Mouse (Mus musculus) right cerebral cortex, postnatal 14 days (tissue): Measurements from ENCODE around the gene Trank1.

Source experiments
- DNase-seq: peaks from one replicate; pipeline ENCODE4 v3.0.0; 2022

Gene Trank1

DNA sequence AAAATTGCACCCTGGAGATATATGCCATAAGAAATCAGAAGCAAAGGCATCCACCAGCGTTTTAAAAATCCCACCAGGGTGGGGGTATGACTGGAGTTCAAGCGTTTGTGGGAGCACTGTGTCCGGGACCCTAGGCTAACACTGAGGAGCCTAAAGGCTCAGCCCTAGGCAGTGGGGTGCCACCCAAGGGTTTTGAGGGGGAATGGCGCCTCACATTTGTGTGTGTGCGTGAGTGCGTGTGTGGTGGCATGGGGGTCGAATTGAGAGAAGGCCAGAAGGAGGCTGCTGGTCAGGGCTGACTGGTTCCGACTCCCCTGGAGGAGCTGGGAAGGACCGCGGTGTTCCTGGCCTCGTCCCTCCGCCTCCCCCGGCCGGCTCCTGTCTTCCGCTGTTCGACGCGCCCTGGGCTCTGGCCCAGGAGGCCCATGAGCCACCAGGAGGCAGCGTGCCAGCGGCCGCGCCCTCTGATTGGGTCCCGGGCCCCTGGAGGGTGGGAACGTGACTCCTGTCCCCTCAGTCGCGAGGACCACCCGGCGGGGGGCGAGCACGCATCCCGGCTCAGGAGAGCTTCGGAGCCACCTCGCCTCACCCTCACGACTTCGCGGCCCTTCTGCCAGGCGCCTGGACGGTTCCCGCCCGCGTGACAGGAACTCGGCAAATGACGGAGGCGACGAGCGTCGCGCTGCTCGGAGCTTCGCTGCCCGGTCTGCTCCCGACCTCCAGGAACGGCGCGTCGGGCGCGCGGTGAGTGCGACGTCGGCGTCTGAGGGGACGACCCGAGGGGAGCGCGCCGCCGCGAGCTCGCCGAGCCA lies at the start of gene Trank1:
Gene Trank1 (plus strand): TSS at position 709 of the 812 bp plus-strand sequence.
- DNase-seq: peak; percentile 64

DNA sequence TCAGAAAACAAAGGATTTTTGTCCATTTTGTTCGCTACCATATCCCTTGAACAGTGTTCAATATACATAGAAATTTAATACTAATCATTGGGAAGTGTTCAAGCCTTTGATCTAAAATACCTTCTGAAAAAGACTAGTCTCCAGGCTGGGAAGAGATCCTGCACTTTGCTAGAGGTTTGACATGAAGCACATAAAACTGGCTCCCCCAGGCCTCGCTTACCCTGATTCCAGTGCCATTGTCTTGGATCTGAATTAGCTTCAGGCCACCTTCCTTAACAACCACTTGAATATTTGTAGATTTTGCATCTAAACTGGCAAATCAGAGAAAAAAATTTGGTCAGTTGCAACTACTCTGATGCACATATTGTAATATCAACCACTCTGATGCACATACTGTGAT lies 43.5 kb upstream of the Trank1 start:
- no peak for DNase-seq

DNA sequence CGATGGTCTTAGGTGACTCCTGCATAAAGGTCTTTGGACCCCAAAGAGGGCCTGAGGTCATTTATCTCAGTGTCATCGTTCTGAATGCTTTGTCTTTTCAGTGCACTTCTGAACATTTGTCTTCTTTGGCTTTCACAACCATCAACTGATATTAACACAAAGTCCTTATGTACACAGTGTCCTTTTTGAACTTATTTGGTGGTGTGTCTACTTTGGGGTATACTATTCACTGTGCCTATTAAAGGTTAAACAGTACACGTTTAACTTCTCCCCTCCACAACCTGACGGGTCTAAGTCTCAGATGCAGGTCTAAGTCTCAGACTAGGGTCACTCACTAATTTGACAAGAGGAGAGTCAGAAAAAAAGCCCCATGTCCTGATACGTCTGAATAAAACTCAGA lies 40.9 kb upstream of the Trank1 start:
- DNase-seq: no peak

DNA sequence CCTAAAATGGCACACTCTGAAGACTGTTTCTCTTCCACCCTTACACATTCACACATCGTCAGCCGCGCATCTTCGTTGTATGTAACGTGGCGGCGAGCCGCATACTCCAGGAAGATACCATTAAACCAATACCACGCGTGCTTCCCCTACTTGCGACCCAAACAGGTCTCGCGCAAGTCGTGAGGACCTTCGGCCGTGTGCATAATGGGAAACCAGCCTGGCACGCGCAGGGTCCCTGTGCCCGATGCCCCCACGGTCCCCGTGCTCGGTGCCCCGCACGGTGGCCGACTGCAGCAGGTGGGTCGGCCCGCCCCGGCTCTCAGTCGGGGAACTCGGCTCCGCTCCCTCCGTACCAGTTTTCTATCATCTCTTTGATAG lies 40.5 kb upstream of the Trank1 start:
- no peak for DNase-seq

DNA sequence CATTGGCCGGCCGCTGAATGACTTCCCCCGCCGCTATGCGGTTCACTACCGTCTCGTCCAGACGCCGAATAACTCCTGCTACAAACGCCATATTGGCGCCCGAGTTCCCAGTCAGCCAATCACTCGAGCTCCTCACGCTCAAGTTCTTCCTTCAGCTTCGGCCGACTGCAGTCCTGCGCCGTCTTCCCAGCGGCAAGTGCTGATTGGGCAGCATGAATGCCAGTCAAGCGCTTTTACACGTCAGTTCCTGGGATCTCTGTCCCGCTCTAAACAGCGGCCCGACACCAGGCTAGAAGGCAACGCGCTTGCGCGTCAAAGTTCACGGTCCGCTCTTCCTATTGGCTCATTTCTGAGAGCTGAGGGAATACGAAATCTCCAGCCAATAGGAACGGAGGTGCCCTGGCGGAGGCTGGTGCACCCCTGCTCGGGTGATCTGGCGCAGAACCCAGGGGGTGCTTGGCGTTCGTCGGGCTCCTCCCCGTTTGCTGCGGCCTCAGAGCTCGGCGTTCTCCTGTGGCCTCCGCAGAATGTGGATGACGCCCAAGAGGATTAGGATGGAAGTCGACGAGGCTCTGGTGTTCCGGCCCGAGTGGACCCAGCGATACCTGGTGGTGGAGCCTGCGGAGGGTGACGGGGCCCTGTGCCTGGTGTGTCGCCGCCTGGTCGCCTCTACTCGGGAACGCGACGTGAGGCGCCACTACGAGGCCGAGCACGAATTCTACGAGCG lies 39.9 kb upstream of the Trank1 start, which contains the start of the genes Mlh1 and Epm2aip1:
Gene Mlh1 (minus strand): TSS at position 358 of the 727 bp plus-strand sequence.
Gene Epm2aip1 (plus strand): TSS at position 496 of the 727 bp plus-strand sequence.
- peak; percentile 100 for DNase-seq

DNA sequence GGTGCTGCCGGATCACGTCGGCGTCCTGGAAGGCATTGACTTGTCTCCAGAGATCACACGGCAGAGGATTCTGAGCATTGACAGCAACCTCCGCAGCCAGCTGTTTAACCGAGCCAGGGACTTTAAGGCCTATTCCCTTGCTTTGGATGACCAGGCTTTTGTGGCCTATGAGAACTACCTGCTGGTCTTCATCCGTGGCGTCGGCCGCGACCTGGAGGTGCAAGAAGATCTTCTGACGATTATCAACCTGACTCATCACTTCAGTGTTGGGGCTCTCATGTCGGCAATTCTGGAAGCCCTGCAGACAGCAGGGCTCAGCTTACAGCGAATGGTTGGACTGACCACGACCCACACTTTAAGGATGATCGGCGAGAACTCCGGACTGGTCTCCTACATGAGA lies 39.2 kb upstream of the Trank1 start:
- peak; percentile 12 for DNase-seq

DNA sequence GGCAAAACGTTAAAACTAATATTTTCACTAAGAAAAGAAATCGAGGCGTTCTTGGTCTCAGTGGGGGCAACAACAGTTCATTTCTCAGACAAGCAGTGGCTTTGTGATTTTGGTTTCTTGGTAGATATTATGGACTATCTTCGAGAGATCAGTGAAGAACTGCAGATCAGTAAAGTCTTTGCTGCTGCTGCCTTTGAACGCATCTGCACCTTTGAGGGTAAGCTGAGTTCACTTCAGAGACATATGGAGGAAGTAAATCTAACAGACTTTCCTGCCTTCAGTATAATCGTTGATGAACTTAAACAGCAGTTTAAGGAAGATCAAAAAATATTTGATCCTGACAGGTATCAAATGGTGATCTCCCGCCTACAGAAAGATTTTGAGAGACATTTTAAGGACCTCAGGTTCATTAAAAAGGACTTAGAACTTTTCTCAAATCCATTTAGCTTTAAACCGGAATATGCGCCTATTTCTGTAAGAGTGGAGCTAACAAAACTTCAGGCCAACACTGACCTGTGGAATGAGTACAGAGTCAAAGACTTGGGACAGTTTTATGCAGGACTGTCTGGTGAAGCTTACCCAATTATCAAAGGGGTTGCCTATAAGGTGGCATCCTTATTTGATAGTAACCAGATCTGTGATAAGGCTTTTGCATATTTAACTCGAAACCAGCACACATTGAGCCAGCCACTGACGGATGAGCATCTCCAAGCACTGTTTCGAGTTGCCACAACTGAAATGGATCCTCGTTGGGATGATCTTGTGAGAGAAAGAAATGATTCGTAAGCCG lies 38.3 kb upstream of the Trank1 start:
- DNase-seq: no peak

DNA sequence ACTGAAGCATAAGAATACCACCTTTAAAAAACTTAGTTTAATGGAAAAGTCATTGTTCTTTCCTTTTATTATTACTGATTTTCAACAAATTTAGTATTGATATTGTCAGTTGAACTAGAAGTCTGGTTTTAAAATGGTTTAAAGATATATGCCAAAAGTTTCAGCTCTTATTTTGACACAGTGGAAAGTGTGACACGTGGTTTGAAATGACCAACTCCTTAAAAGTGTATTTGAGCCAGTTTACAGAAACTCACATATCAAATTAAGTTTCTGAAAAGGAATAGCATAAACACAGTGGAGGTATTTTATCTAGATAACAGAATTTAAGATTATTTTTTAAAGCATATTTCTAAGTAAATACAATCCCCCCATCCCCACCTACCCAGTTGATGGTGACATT lies 37.6 kb upstream of the Trank1 start:
- no peak for DNase-seq

DNA sequence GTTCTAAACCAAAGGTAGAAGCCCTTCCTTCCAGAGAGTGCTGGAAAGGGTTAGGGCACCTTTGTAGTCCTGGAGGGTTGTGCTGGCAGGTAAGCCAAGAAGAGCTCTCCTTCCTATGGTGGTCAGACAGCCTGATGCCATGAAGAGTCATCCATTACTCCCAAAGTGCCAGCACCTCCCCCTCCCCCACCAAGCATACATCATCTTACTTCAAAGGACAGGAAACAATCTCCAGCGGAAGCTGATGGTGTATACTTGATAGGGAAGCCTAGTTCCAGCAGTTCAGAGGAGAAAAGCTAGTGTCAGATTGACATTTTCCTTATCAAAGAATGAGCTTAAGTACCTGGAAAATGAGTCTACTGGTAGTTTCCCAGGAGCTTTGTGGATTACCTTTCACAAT lies 36.4 kb upstream of the Trank1 start:
- no peak for DNase-seq

DNA sequence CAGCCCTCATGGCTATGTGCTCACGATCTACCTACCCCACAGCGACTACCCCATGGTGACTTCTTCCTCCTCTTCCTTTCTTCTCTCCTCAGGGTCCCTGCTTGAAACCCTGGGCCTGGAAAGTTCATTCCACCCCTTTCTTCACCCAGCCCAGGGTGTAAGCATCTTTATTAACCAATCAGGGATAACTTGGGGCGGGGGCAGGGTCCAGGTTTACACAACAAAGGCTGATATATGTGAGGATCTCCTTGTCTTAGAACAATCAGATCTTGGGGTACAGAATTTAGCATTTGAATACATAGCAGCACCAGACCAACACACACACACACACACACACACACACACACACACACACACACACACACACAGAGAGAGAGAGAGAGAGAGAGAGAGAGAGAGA lies 26.5 kb upstream of the Trank1 start:
- DNase-seq: no peak

DNA sequence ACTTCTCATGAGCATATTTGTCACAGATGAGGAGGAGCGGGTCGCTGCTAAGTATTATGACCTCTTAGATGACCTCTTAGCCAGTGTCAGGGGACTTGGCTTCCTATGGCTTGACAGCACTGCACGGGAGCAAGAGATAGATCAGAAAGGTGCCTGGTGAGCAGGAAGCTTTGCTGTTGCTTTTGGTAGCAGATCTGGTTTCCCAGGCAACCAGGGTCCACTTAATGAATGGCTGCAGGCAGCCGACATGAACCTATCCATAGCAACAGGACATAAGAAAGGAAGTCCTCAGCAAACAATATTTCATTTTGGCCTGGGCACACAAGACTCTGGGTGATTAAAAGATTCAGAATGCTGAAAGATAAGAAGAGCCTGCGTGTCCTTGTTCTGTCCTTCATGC lies 25.9 kb upstream of the Trank1 start:
- no peak for DNase-seq

DNA sequence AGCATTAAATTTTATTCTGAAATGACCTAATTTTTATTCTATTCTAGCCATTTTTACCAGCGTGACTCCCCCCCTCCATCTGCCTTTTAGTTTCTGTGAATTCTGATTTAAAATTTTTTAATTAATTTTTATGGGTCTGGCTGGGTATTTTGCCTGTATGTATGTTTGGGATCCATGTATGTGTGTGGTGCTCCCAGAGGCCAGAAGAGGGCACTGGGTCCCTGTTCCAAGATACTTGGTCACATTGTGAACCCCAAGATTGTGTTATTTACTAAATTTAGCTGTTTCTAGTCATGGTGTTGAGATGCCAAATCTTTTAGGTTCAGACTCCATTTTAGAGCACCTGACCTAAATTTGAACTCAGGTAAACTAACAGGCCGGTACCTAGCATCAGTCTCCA lies 25.1 kb upstream of the Trank1 start:
- no peak for DNase-seq

DNA sequence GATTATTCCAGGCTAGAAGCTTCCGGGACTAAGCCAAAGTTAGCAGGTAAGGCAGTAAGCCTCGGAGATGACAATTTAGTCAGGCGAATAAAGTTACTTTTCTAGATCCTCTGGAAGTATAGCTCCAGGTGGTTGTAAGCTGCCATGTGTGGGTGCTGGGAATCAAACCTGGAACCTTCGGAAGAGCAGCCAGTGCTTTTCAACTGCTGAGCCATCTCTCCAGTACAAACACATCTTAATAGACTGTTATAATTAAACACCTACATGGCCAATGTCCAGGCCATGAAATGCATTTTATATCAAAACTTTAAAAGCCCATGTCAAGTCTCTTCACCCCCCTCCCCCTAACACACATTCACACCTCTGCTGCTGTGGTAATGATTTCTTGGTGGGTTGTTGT lies 23.6 kb upstream of the Trank1 start:
- DNase-seq: no peak

DNA sequence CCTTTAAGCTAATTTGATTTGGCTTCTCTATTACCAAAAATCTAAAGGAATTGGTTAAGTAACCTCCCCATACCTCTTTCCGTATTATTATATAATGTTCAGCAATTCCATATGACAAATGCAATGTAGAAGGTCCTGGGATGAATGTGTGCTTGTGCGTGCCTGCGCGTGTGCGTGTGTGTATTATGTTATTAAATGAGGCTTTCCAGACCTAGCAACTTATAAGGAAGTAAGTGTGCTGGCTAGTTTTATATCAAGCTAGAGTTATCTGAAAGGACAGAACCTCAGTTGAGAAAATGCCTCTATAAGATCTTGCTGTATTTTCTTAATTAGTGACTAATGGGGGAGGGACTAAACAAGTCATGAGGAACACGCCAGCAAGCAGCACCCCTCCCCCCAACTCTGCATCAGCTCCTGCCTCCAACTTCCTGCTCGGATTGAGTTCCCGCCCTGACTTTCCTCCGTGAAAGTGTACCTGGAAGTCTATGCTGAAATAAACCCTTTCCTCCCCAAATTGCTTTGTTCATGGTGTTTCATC lies 22.2 kb upstream of the Trank1 start:
- DNase-seq: no peak

DNA sequence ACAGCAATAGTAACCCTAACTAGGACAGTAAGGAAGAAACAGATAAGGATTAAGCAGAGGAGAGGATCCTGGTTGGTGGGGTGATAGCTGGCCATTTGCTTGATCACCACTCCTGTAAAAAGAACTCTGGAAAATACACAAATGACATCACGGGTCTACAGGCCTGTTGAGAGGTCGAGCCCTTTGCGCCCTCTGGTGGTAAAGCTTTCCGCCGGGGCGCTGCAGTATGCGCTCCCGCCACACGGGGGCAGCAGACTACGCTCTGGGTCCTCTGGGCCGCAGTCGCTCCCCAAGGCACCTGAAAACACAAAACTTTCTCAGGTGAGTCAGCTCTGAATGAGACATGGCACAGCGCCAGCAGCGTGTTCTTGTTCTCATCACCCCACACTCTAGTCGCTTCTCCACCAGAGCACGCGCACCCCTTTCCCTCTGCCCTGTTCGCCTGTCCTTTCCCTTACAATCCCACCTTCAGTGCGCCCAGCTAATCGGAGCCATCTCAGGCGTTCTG lies 21.7 kb upstream of the Trank1 start:
- DNase-seq: peak; percentile 78

DNA sequence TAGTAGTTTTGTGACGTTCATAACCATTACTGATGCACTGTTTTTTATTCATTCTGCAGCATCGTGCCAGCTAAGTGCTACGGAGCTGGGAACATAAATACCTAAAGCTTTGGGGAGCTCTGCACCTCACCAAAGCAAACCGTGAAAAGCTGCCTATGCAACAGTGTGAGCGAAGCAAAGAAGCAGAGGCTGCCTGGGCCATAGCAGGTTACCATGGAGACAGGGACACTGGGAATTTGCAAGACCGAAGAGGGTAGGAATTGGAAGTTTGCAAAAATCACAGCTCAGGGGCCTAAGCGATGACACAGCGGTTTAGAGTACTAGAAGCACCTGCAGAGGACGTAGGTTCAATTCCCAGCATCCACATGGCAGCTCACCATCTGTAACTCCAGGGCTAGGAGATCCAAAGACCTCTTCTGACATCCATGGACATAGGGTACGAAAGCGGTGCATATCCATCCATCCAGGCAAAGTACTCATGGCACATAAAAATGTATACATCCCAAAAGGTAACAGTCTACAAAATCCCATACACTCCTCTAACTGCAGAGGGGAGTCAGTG lies 20.9 kb upstream of the Trank1 start:
- no peak for DNase-seq

DNA sequence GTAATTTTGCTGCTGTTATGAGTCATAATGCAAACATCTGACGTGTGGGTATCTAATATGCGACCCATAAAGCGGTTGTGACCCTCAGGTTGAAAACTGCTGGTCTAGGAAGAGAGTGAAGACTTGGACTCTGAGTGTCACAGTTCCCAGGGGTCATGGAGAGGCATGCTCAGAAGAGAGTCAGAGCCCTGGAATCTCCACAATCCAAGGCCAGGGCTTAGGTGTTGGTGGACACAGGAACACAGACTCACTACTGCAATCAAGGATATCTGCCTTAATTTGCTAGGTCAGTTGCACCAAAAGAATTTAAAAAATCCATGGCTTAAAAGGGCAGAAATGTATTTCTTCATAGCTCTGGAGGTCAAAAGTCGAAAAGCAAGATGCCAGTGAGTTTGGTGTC lies 18.3 kb upstream of the Trank1 start:
- no peak for DNase-seq

DNA sequence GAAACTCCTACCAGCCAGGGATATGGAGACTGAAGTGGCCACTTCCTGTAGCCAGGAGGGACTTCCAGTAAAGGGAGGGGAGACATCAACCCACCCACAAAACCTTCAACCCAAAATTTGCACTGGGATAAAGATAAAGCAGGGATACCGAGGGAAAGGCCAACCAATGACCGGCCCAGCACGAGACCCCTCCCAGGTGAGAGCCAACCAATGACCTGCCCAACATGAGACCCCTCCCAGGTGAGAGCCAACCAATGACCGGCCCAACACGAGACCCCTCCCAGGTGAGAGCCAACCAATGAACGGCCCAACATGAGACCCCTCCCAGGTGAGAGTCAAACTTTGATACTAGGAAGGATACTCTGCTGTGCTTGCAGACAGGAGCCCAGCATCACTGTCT lies 16.6 kb upstream of the Trank1 start:
- DNase-seq: no peak

DNA sequence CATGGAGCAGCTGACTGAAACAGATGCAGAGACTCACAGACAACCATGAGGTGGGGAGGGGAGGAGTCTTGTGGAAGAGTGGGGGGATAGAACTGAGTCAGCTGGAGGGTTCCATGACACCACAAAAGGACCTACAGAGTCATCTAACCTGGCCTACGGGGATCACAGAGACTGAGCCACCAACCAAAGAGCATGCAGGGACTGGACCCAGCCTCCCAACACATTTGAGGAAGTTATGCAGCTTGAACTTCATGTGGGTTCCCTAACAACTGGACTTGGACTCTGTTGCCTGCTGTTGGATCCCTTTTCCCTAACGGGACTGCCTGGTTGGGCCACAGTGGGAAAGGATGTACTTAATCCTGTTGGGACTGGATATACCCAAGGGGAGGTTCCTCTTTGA lies 16.2 kb upstream of the Trank1 start:
- no peak for DNase-seq

DNA sequence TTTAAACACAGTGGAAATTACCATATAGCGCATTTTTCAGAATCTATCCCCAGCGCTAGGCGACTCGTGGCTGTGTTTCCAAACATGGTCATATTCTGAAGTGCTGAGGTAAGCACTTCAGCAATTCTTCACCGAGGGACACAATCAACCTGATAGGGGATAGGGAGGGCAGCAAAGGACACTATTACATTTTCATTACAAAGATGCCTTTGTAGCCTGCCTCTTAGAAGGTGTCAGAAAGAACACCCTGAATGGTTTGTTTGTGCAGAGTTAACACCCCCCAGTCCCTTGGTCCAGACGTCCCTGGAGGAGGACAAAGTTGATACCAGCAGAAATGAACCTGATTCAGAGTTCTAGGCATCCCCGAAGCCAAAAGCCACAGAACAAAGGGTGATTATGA lies 15.1 kb upstream of the Trank1 start:
- DNase-seq: no peak

DNA sequence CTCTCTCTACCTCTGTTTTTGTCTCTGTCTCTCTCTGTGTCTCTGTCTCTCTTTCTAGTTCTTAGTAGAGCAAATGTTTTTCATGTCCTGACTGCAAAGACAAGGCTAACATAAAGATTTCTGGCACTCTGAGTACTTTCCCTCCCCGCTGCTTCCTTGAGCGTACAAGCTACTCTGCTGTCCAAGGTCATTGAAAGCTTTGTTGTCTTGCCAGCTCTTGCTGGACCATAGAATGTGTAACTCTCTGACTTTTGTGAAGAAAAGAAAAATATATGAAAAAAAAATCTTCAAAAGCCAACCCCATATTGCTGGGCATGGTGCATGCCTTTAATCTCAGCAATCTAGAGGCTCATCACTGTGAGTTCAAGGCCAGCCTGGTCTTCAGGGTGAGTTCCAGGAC lies 12.9 kb upstream of the Trank1 start:
- DNase-seq: no peak

DNA sequence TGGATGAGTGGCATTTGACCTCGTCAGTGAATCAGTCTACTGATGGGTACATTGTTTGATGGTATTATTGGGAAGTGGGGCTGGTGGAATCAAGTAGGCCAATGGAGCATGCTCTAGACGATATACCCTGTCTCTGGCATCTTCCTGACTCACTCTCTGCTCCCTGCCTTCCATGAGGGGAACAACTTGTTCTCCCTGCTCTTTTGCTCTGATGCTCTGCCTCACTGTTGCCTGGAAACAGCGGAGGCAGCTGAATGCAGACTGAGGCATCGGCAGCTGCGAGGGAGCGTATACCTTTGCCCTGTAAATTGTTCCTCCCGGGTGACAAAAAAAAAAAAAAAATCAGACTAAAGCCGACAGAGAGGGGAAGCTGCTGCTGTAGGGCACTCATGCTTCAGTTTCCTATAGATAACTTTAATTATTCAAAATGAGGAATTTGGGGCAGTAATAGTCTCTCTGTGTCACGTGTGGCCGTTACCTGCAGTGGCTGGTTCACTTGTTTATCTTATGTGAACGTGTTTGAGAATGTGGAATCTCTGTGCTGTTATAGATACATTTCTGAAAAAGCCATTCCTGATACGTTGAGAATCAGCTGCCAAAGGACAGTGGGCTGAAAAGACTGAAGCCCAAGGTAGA lies 9.2 kb upstream of the Trank1 start:
- no peak for DNase-seq
